Mouse (Mus musculus): Measurements from ENCODE around the gene Mbd6.

DNA sequence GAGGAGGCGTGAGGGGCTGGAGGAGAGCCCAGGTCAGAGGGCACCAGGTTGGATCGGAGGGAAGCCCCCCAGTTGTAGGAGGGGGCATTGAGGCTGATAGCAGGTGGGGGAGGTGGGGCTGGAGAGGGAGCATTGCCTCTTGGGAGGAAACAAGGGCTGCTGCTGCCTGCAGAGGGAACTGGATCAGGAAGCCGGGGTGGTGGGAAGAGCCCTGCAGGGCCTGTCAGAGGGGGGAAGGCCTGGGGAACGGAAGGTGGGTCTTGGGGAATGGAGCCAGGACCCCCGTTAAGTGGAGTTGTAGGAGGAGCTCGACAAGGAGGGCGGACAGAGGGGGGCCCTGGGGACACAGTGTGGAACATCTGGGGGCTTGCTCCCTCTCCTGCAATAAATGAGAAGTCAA lies 2.6 kb downstream of the Mbd6 start:
- TF ChIP-seq CTCF (IDR thresholded peaks at IDR 0.05) = no peak
- no peak for TF ChIP-seq POLR2A (IDR thresholded peaks at IDR 0.05; ENCODE audit: insufficient read depth, low read depth, low read length)
- TF ChIP-seq EP300 (IDR thresholded peaks at IDR 0.05; ENCODE audit: insufficient read depth, low read depth, low read length) = no peak

All from heart, adult 2 months (tissue).